Mouse (Mus musculus) spleen, postnatal 10 days (tissue): ENCODE results near the gene Mcm2.

ENCODE experiments used
- DNase-seq, 2 experiments: peaks; one replicate each; pipeline ENCODE4 v3.0.0; 2021 to 2022; ENCODE audit warnings: low spot score in 2 of 2

Mcm2 gene

DNA sequence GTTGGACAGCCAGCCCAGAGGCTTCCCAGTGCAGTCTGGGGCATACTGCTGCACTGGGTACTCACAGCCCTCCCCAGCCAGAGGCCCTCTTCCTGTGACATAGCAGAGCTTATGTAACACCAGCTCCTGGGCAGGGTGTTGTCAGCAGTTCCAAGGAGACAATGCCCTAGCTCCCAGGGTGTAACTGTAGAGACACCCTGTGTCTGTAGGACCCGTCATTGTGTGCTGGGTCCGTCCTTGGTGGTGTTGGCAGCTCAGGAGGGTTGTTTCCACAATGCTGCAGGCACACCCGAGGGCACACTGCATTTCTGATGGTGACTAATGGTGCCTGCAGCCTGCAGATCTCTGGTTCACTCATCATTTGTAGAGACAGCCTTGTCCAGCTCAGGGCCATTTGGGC lies 28.3 kb upstream of the Mcm2 start:
- peak in 1 of 2 experiments; percentile 23 for DNase-seq

DNA sequence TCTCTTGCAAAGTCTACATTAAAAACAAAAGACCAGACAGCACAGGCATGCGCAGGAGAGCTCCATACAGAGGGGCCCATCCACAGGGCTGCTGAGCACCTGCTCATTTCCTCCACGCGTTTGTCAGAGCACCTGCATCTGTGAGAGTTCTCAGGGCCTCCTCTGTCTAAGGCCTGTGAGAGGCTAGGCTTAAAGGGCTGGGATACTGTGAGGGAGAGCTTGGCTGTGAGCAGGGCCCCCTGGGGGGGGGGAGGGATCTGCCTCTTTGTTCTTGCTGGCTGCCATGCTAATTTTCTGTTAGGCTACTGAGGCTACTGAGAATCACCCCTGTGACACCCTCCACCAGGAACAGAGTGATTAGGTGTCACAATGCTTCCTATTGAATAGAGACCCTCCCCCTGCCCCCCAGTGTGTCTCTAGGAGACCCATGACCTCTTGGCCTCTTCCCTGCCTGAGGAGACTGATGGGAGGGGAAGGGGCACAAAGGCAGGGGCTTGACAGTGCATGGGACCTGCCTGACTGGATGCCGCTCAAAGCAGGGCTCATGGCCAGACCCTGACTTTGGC lies 27.1 kb upstream of the Mcm2 start:
- peak in 1 of 2 experiments; percentile 13 for DNase-seq

DNA sequence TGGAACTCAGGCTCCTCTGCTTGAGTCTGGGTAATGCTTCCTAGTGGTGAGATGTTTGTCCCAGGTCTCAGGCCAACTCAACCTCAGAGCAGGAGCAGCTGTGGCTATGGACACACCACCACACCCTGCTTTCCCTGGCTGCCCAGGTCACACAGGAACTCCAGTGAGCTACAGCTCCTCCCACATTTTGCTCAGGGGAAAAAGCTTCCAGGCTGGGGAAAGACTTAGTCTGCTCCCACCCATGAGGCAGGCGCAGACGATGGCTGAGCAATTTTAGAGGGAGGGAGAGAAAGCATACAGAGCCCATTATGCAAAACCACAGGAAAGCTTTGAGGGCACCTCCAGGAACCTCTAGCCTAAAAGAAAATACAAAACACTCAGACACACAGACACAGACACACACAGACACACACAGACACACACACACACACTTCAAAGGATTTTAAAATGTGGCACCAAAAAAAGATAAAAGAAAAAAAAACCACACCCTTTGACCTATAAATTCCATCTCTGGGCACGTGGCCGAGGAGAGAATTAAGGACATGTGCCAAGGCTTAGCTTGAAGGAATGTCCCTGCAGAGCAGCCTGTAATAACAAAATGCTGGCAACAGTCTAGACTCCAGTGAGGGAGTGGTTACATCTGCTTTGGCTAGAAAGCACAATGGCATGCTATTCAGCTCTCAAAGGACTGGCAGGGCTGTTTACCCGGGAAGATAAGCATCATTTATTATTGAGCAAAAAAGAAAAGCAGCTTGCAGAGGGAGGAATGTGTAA lies 26.1 kb upstream of the Mcm2 start:
- peak in 1 of 2 experiments; percentile 13 for DNase-seq

DNA sequence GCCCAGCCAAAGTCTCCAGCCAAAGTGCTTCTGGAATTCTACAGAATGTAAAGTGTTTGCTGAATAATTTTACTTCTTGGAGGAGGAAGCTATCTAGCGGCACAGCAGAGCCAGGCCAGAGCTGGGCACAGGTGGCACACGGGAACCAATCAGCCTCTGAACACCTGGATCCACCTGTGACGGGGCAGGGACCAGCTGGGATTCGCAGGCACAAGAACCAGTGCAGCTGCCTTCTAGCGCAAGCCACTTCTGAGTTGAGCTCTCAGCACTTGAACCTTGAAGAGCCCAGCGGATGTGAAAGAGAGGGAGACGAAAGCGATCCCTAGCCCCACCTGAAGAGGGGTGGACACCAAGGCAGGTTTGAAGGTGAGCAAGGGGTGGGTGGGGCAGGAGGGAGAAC lies 20.2 kb upstream of the Mcm2 start:
- DNase-seq: no peak

DNA sequence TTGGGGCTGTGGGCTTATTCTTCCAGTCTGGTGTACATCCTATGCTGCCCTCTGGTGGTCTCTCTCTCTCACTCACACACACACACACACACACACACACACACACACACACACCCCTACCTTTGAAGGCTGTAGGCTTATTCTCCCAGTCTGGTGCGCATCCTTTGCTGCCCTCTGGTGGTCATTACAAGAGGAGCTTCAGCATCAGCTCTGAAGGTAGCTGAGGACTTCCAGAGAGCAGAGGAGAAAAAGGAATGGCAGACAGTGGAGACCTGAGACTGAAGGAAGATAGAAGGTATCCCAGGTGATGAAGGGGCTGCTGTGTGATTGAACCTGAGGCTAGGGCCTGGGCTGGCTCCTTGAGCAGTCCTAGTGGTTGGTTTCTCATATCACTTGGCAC lies 17.6 kb upstream of the Mcm2 start:
- peak; percentile 57 to 79 for DNase-seq

DNA sequence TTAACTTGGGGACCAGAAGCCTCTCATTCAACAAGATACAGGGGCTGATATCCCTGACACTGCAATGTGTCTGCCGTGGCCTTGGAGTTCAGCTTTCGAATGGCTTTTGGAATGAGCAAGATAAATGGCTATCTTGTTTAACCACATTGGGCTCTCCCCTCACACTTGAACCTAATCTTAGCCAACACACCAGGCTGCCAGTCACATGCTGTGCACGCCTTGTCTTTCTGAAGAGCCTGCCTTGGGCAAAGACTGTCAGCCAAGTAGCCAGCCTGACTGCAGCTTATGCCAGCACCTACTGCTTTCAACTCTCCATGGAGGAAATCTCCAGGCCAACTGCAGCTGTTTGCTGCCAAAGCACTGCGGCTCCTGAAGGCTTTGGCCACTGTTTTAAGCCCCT lies 16.9 kb upstream of the Mcm2 start:
- peak; percentile 72 to 77 for DNase-seq

DNA sequence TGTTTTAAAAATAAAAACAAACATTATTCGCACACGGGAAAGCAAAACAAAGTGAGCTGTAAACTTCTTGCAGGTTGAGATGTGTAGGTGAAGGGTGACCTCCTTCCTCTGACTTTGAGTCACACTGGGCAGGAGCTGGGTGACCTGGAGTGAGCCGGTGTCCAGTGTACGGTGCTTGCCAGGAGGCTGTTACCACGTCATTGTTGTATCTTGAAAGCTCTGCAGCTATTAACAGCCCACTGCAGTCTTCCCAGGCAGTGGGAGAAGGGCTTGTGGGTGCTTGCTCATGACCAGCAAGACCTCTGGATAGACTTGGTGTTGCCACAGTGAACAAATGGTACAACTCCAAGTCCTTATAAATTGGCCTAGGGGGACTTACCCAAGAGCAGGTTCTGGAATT lies 16.2 kb upstream of the Mcm2 start:
- no peak for DNase-seq

DNA sequence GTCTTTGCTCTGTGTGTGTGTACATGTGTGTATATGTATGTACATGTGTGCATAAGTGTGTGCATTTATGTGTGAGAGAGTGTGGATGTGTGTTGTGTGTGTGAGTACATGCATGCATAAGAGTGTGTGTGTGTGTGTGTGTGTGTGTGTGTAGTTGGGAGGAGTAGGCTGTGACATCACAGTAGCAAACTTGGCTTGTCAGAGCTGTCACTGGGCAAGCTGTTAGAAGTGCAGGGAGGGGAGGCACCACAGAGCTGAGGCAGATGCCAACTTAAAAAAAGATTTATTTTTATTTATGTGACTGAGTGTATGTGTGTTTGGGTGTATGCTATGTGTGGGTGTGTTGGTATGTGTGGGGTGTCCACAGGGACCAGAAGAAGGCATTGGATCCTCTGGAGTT lies 14.9 kb upstream of the Mcm2 start:
- no peak for DNase-seq

DNA sequence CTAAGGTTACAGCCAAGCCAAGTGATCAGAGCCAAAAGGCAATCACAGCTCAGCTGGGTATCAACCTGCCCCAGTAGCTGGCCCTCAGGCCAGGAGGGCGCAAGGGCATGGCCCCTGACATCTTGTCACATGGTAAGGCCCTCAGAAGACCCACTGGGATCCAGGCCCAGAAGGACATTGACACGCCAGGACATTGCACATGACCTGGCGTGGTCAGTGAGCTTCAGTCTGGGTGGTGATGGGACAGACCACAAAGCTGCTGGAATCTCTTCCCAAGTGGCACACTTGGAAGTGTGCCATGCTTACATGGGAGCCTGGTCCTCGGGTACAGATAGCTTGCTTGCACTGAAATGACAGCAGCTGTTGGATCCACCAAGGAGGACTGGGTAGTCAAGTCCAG lies 14.4 kb upstream of the Mcm2 start:
- DNase-seq: peak in 1 of 2 experiments; percentile 12

DNA sequence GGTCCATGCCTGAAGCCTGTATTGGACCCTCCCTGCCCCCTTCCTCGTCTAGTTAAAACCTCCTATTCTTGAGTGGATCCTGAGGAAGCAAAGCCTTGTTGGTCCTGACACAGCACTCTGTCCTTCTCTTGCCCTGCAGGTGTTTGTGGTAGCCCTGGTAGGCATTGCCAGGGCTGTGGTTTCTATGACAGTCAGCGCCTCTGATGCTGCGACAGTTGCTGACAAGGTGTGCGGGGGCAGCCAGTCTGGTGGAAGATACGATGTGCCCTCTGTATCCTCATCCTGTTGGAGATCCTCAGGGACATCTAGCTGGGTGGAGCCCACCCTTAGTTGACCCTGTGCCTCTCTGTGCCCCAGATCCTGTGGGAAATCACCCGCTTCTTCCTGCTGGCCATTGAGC lies 10.6 kb upstream of the Mcm2 start:
- no peak for DNase-seq

DNA sequence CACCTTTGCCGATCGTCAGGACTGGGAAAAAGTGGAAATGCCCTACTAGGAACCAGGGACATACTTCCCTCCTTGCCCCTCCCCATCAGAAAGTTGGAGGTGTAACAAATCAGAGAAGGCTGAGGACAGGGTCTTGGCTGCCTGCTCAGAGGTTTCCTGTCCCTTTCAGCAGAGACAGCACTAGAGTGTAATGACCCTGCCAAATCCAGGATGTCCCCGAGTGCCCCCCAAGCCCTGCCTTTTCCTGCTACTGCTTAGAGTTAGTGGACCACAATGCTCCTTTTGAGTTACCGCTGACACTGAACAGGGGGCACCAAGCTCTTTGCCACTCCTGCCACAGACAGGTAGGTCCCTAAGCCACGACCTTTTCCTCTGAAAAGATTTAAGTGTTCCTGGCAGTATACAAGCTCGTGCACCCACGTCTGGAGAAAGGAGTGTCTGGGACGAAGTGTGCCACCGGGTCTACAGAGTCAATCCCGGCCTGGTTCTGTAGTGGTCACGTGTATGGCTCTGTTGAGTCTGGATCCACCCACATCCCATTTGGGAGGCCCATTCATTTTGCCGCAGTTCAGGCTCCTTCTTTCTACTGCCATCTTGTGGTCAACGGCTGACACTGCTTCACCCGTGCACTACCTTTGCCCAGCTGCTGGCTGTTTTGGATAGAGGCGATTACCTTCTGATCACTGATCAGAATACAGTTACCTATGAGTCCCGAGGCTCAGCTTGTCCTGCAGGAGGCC lies 8.0 kb upstream of the Mcm2 start:
- peak; percentile 56 to 74 for DNase-seq

DNA sequence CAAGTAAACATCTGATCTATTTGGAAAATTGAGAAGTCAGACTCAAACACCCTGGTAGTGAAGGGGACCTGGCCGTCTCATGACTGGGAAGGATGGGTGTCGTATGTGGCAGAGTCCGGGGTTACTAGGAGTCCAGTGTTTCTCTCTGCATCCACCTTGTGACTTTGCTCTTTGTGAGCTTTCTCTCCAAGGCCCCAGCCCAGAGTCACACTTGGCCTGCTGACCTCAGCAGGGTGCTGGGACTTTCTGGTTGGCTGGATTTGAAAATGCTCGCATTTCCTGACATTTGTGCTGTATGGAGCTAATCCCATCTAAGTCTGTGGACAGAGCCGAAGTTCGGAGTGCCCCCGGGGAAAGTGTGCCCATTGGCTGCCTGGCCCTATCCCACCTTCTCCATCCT lies 6.5 kb upstream of the Mcm2 start:
- no peak for DNase-seq

DNA sequence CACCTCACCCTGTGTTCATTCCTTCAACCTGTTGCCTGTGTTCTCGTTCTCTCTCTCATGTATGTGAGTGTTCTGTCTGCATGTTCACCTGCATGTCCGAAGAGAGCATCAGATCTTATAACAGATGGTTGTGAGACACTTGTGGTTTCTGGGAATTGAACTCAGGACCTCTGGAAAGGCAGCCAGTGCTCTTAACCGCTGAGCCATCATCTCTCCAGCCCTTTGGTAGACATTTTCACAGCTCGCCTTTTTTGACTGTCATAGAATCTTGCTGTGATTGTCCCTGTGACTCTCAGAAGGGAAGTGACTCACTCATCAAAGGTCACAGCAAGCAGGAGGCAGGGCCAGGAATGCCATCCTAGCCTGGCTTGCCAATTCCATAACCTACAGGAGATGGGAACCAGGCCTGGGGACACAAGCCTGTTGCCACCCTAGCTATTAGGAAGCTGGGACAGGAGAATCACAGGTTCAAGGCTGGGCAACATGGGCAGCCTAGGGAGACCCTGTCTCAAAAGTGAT lies 5.9 kb upstream of the Mcm2 start:
- DNase-seq: no peak

DNA sequence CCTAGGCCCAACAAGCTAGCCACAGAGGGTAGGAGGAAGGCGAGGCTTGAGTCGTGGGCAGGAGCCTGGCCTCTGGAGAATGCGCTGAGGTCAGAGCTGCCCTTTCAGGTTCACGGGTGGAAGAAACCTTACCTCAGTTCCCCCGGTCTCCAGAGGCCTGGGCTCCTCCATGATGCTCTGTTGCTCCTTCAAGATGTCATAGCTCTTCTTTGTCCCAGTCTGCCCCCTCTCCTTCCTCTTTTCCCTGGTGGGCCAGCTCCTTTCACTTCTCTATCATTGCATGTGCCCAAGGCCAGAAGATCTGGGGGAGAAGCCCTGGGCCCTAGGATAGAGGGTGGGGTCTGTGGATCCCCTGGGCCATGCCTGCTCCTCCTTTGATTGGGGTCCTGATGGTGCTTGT lies 5.1 kb upstream of the Mcm2 start:
- DNase-seq: peak in 1 of 2 experiments; percentile 25

DNA sequence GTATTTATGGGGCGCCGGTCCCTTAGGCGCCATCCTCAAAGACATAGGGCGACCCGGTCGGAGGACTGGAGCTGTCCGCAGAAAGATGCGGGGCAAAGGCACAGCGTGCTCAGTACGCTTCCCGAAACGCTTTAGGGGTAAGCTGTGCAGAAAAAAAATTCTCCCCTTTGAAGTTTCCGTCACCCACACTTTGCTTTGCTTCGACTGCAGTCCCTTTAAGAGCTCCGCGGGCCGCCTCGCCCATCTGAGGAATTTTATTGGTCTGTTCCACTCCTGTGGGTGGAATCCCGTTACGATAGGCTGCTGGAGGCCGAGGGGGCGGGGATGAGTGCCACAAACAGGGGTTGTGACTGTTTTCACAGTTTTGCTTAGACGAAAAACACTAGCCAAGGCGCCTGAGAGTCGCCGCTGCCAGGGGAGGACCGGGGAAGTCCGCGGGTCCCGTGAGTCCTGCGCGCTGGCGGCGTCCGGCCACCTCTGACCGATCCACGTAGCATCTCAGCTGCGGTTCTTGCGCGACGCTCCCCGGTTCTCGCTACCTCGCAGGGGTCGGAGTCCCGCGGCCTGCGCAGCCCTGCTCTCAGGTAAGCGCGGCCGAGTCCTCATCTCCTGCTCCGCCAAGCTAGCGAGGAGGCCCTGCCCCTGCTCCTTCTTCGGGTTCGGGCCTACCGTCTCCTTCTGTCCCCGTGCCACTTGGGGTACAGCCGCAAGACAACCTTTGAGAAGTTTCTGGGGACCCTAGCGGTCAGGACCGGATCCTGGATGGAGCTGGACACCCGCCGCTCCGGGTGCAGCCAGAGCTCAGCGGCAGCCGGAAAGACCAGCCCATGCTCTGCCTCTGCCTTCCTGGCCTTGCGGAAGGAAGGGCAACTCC lies 3.6 kb upstream of the Mcm2 start, which contains the start of gene Tpra1:
Gene Tpra1, plus strand, starts transcription at position 305 of the 874 bp plus-strand sequence.
- DNase-seq: peak; percentile 89 to 96

DNA sequence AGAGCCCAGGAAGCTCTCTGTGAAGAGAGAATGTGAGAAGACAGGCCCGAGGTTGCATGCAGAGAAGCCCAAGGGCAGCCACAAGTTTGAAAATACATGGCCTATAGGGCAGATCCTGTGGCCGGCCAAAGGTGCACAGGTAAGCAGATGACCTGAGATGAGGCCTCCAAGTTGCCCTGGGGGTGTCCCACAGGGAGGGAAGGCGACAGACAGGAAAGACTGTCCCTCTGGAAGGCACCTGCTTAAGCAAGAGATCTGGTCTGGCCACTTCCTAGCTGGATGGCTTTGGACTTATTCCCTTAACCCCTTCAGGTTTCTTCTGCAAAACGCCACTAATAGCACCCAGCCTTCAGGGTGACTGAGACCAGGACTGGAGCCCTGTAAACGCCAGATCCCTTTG lies 2.9 kb upstream of the Mcm2 start:
- DNase-seq: peak in 1 of 2 experiments; percentile 25

DNA sequence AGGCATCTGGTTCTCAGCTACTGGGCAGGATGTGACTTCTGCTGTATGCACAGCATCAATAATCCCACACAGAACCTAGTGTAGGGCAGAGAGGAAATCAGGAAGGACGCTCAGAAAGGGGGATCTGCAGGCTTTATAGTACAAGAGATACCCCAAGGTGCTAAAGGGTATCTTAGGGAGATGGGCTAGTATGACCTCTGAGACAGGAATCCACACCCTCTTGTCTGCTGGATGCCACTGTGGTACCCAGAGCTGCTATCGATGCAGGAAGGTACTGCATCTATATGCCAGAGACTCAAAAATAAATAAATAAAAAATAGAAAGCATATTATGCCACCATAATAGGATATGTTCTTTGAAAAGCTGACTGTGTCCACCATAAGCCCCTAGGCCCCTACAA lies 1.0 kb upstream of the Mcm2 start:
- DNase-seq: no peak

DNA sequence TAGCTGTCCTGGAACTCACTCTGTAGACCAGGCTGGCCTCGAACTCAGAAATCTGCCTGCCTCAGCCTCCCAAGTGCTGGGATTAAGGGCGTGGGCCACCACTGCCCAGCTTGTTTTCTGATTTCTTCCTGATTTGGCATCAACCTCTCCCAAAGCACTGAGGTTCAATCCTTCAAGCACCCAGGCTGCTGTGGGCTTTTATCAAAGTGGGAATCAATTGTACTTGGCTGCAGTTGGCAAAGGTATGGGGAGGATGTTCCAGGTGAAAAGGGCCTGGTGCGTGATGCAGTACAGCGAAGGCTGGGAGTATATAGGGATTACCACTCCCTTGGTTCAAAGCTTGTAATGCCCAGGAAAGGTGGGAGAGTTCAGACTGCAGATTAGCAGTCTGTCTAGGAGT lies 506 bp upstream of the Mcm2 start:
- no peak for DNase-seq

DNA sequence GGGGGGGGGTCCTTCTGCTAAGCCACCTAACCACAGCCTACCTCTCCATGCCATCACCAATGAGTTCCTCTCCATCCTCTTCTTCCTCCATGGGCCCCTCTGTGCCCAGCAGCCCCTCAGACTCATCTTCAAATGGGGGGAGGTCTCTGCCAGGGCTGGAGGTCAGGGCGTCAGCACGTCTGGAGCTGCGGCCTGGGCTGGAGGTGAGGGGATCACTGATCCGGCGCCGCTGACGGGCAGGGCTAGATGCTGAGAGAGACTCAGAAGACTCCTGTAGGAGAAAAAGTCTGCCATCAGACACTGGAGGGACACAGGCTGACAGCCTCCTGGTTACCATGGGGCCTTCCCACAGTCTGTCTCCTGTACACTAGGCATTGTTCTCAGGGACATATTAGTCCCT lies 1.3 kb downstream of the Mcm2 start:
- peak in 1 of 2 experiments; percentile 32 for DNase-seq

DNA sequence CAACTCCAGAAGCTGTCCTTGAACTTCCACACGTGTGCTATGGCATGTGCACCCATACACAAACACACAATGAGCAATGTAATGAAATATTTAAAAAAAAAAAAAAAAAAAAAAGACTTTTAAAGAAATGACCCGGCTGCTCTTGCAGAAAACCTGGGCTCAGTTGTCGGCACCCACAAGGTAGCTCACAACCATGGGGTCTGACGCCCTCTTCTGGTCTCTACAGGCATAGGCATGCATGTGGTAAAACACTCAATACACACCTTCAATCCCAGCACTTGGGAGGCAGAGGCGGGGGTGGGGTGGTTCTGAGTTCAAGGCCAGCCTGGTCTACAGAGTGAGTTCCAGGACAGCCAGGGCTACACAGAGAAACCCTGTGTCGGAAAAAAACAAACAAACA lies 2.6 kb downstream of the Mcm2 start:
- peak in 1 of 2 experiments; percentile 27 for DNase-seq

DNA sequence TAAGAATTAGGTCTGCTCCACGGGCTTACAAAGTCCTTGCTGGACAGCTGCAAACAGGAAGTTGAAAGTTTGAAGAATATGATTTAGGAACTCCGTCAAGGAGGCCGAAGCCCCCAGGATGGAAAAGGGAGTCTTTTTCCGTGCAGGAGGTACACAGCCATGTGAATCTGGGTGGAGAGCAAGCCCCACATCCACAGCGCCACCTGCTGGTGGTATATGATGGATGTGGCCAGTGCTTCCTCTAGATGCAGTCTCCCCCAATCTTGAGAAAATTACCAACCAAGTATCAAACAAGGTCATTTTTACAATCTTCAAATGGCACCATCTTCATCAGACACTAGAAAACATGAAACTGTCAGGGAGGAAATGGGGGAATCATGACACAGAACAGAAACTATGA lies 5.0 kb downstream of the Mcm2 start:
- DNase-seq: peak in 1 of 2 experiments; percentile 84

DNA sequence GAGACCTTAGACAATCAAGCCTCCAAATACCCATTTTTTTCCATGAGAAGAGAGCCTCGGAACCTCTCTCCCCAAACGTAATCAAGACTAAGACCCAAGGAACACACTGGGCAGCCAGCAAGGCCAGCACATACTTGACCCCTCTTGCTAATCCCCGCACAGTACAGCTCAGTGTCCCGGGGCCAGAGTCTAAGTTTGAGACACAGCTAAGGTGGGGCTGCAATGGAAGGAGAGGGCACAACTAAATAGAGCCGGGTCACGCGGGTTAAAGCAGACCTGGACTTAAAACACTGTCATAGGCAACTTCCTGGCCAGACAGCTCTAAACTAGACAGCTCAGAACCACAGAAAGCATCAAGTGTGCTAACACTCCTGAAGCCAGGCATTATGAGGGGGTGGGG lies 7.7 kb downstream of the Mcm2 start:
- DNase-seq: no peak
